Mouse (Mus musculus): ENCODE results near the gene Gm10663. TPM values are rescaled to one million over a fixed set of nuclear protein-coding genes. Genes with fewer than 3 reads are reported as not detected.

Gm10663 gene
- total RNA-seq, 2 experiments from 2014 or later = not detected

GRCm38 (mm10) chr8:65099735-65100134, 24.9 kb downstream of the Gm10663 start:
- H3K27ac ChIP-seq = no peak overlapping the region
- intact Hi-C loops (cut with DNase I) = no loop called here
- TF ChIP-seq CTCF (IDR thresholded peaks at IDR 0.05) = no peak
- no peak for DNase-seq
- no peak overlapping the region for H3K4me3 ChIP-seq

- intact Hi-C loops (cut with DNase I) = no loop called here
- DNase-seq = no peak
- no peak overlapping the region for H3K27ac ChIP-seq
- no peak for TF ChIP-seq CTCF (IDR thresholded peaks at IDR 0.05)
- H3K4me3 ChIP-seq = no peak overlapping the region
Observed at GRCm38 (mm10) chr8:65103632-65104031, 28.8 kb downstream of the Gm10663 start.

GRCm38 (mm10) chr8:65104041-65104440, 29.2 kb downstream of the Gm10663 start:
- no peak for DNase-seq
- no peak overlapping the region for H3K27ac ChIP-seq
- H3K4me3 ChIP-seq = no peak overlapping the region
- intact Hi-C loops (cut with DNase I) = no loop called here
- TF ChIP-seq CTCF (IDR thresholded peaks at IDR 0.05) = no peak

GRCm38 (mm10) chr8:65107936-65108718, 33.3 kb downstream of the Gm10663 start:
- H3K27ac ChIP-seq = no peak overlapping the region
- TF ChIP-seq CTCF (IDR thresholded peaks at IDR 0.05) = no peak
- no peak for DNase-seq
- H3K4me3 ChIP-seq = no peak overlapping the region
- intact Hi-C loops (cut with DNase I) = no loop called here

GRCm38 (mm10) chr8:65108936-65109335, 34.1 kb downstream of the Gm10663 start:
- Histone ChIP-seq H3K4me3 (no peak overlapping the region), H3K27ac (no peak overlapping the region)
- intact Hi-C loops (cut with DNase I) = no loop called here
- TF ChIP-seq CTCF (IDR thresholded peaks at IDR 0.05) = no peak
- no peak for DNase-seq

- Histone ChIP-seq H3K27ac (no peak overlapping the region), H3K4me3 (no peak overlapping the region)
- peak; percentile 63 for DNase-seq
- intact Hi-C loops (cut with DNase I) = loop anchor here (1.0 kb wide), 1 partner anchor 88 kb away; no protein-coding TSS in a partner anchor
- peak; percentile 85 for TF ChIP-seq CTCF (IDR thresholded peaks at IDR 0.05)
Observed at GRCm38 (mm10) chr8:65110285-65110691, 35.5 kb downstream of the Gm10663 start.

- Histone ChIP-seq H3K27ac (no peak overlapping the region), H3K4me3 (no peak overlapping the region)
- DNase-seq = no peak
- TF ChIP-seq CTCF (IDR thresholded peaks at IDR 0.05) = no peak
- intact Hi-C loops (cut with DNase I) = no loop called here
Observed at GRCm38 (mm10) chr8:65112092-65112491, 37.3 kb downstream of the Gm10663 start.

GRCm38 (mm10) chr8:65126014-65126413, 51.2 kb downstream of the Gm10663 start:
- DNase-seq = no peak
- Histone ChIP-seq H3K27ac (no peak overlapping the region), H3K4me3 (no peak overlapping the region)
- intact Hi-C loops (cut with DNase I) = no loop called here
- TF ChIP-seq CTCF (IDR thresholded peaks at IDR 0.05) = no peak

GRCm38 (mm10) chr8:65126454-65126853, 51.6 kb downstream of the Gm10663 start:
- Histone ChIP-seq H3K4me3 (no peak overlapping the region), H3K27ac (no peak overlapping the region)
- TF ChIP-seq CTCF (IDR thresholded peaks at IDR 0.05) = no peak
- intact Hi-C loops (cut with DNase I) = no loop called here
- no peak for DNase-seq

Small RNAs within 50 kb of the gene (microRNA-seq; reads per million reads assigned to microRNA genes)
- gene Gm24333 = not detected

Other genes starting within 250 kb of the Gm10663 start
- gene Klhl2, start 225.0 kb upstream of the Gm10663 start, total RNA-seq (2021) = 1 to 10 TPM; 7.9 to 8.7 TPM
- gene Tmem192, start 127.8 kb upstream of the Gm10663 start, total RNA-seq (2021) = 10 to 100 TPM; 18.6 to 21.4 TPM
- not detected for gene Trim75, start 87.2 kb upstream of the Gm10663 start, total RNA-seq (2021)
- gene Trim61, start 56.5 kb upstream of the Gm10663 start, total RNA-seq (2021) = not detected
- not detected for gene Trim60, start 56.4 kb upstream of the Gm10663 start, total RNA-seq (2021)
- gene Apela, start 37.7 kb upstream of the Gm10663 start, total RNA-seq (2021) = not detected
- gene BC030870, start 54.5 kb downstream of the Gm10663 start, total RNA-seq (2021) = not detected